Mouse (Mus musculus): Measurements from ENCODE around the gene Gm20388. TPM values are rescaled to one million over a fixed set of nuclear protein-coding genes. Genes with fewer than 3 reads are reported as not detected.
A peak's percentile ranks its signal among the peaks of the same experiment; 100 is the strongest.

Gene Gm20388
- polyA plus RNA-seq, 1 experiment from 2014 or later = 7.4 TPM

- Histone ChIP-seq H3K4me2 (no peak overlapping the region), H3K9ac (no peak overlapping the region), H3K36me3 (peaks cover 42% of the 10 kb centered on the region), H3K4me1 (no peaks in the 10 kb centered on the region), H3K27ac (no peak overlapping the region), H3K27me3 (no peaks in the 10 kb centered on the region), H3K4me3 (replicated peaks) (no peak overlapping the region), H3K9me3 (replicated peaks) (no peaks in the 10 kb centered on the region)
- ATAC-seq (replicated peaks; ENCODE audit: low FRiP score) = no peak
- WGBS = 74% methylated on average over 3 of the region's 3 CpGs
These were observed 3059.5 kb downstream of the Gm20388 start for GRCm38 (mm10) chr8:122969964-122970620.

- H3K4me3 ChIP-seq (replicated peaks) = no peak overlapping the region
- peaks cover 18% of the 10 kb centered on the region for H3K36me3 ChIP-seq
- no peak for ATAC-seq (replicated peaks; ENCODE audit: low FRiP score)
- H3K27ac ChIP-seq = no peak overlapping the region
- H3K4me2 ChIP-seq = no peak overlapping the region
- H3K9me3 ChIP-seq (replicated peaks) = no peaks in the 10 kb centered on the region
- 96% methylated on average over 4 of the region's 4 CpGs for WGBS
- H3K9ac ChIP-seq = no peak overlapping the region
- no peaks in the 10 kb centered on the region for H3K27me3 ChIP-seq
- peaks cover 17% of the 10 kb centered on the region for H3K4me1 ChIP-seq
These were observed 3065.4 kb downstream of the Gm20388 start for GRCm38 (mm10) chr8:122976046-122976445.

- no peaks in the 10 kb centered on the region for H3K27me3 ChIP-seq
- H3K36me3 ChIP-seq = peaks cover 1% of the 10 kb centered on the region; the same call in 1 of the 2 replicates
- H3K9me3 ChIP-seq (replicated peaks) = no peaks in the 10 kb centered on the region
- no peak for ATAC-seq (replicated peaks; ENCODE audit: low FRiP score)
- H3K27ac ChIP-seq = 0 out of 2 replicates have a peak overlapping the region, but pooled peaks have one; percentile 2
- H3K4me3 ChIP-seq (replicated peaks) = no peak overlapping the region
- H3K9ac ChIP-seq = no peak overlapping the region
- H3K4me2 ChIP-seq = no peak overlapping the region
- 82% methylated on average over 3 of the region's 3 CpGs for WGBS
- H3K4me1 ChIP-seq = peaks cover 29% of the 10 kb centered on the region
These were observed 3068.8 kb downstream of the Gm20388 start for GRCm38 (mm10) chr8:122979424-122979823.

- H3K4me1 ChIP-seq = peaks cover 34% of the 10 kb centered on the region
- no peak for ATAC-seq (replicated peaks; ENCODE audit: low FRiP score)
- 60% methylated on average over 10 of the region's 10 CpGs for WGBS
These were observed 3069.3 kb downstream of the Gm20388 start for GRCm38 (mm10) chr8:122979865-122980509.

GRCm38 (mm10) chr8:122981646-122982045 lies 3071.0 kb downstream of the Gm20388 start:
- no peak for ATAC-seq (replicated peaks; ENCODE audit: low FRiP score)
- 75% methylated on average over 5 of the region's 5 CpGs for WGBS

More at GRCm38 (mm10) chr8:122979865-122980509, 3069.3 kb downstream of the Gm20388 start:
- Histone ChIP-seq H3K4me2 (no peak overlapping the region), H3K4me3 (replicated peaks) (no peak overlapping the region), H3K9me3 (replicated peaks) (no peaks in the 10 kb centered on the region), H3K36me3 (no peaks in the 10 kb centered on the region), H3K9ac (no peak overlapping the region), H3K27ac (no peak overlapping the region), H3K27me3 (no peaks in the 10 kb centered on the region)

GRCm38 (mm10) chr8:122983178-122983942 lies 3072.7 kb downstream of the Gm20388 start:
- no peak overlapping the region for H3K27ac ChIP-seq
- no peaks in the 10 kb centered on the region for H3K27me3 ChIP-seq
- WGBS = 76% methylated on average over 19 of the region's 19 CpGs
- no peaks in the 10 kb centered on the region for H3K36me3 ChIP-seq
- H3K4me3 ChIP-seq (replicated peaks) = no peak overlapping the region
- no peak for ATAC-seq (replicated peaks; ENCODE audit: low FRiP score)
- H3K4me2 ChIP-seq = no peak overlapping the region
- no peak overlapping the region for H3K9ac ChIP-seq
- H3K9me3 ChIP-seq (replicated peaks) = no peaks in the 10 kb centered on the region
- peaks cover 53% of the 10 kb centered on the region for H3K4me1 ChIP-seq

More at GRCm38 (mm10) chr8:122981646-122982045, 3071.0 kb downstream of the Gm20388 start:
- Histone ChIP-seq H3K27ac (no peak overlapping the region), H3K4me1 (peaks cover 36% of the 10 kb centered on the region), H3K4me2 (no peak overlapping the region), H3K9me3 (replicated peaks) (no peaks in the 10 kb centered on the region), H3K36me3 (no peaks in the 10 kb centered on the region), H3K4me3 (replicated peaks) (no peak overlapping the region), H3K27me3 (no peaks in the 10 kb centered on the region), H3K9ac (no peak overlapping the region)

- Histone ChIP-seq H3K4me1 (peaks cover 55% of the 10 kb centered on the region), H3K4me3 (replicated peaks) (no peak overlapping the region), H3K36me3 (no peaks in the 10 kb centered on the region), H3K27me3 (no peaks in the 10 kb centered on the region), H3K9ac (no peak overlapping the region), H3K4me2 (no peak overlapping the region), H3K27ac (no peak overlapping the region), H3K9me3 (replicated peaks) (no peaks in the 10 kb centered on the region)
- ATAC-seq (replicated peaks; ENCODE audit: low FRiP score) = no peak
- WGBS = 83% methylated on average over 3 of the region's 3 CpGs
These were observed 3073.5 kb downstream of the Gm20388 start for GRCm38 (mm10) chr8:122984175-122984574.

GRCm38 (mm10) chr8:122986501-122987184 lies 3076.0 kb downstream of the Gm20388 start:
- Histone ChIP-seq H3K36me3 (no peaks in the 10 kb centered on the region), H3K27me3 (no peaks in the 10 kb centered on the region), H3K4me2 (no peak overlapping the region), H3K9me3 (replicated peaks) (no peaks in the 10 kb centered on the region), H3K4me1 (peaks cover 50% of the 10 kb centered on the region), H3K4me3 (replicated peaks) (no peak overlapping the region), H3K9ac (no peak overlapping the region), H3K27ac (no peak overlapping the region)
- no peak for ATAC-seq (replicated peaks; ENCODE audit: low FRiP score)
- 69% methylated on average over 8 of the region's 8 CpGs for WGBS

GRCm38 (mm10) chr8:122987255-122987654 lies 3076.6 kb downstream of the Gm20388 start:
- Histone ChIP-seq H3K9ac (no peak overlapping the region), H3K4me3 (replicated peaks) (no peak overlapping the region), H3K36me3 (no peaks in the 10 kb centered on the region), H3K27me3 (no peaks in the 10 kb centered on the region), H3K4me1 (peaks cover 56% of the 10 kb centered on the region), H3K9me3 (replicated peaks) (no peaks in the 10 kb centered on the region), H3K27ac (no peak overlapping the region), H3K4me2 (no peak overlapping the region)
- no peak for ATAC-seq (replicated peaks; ENCODE audit: low FRiP score)
- 45% methylated on average over 2 of the region's 2 CpGs for WGBS

- no peaks in the 10 kb centered on the region for H3K9me3 ChIP-seq (replicated peaks)
- 77% methylated on average over 3 of the region's 3 CpGs for WGBS
- peaks cover 65% of the 10 kb centered on the region for H3K4me1 ChIP-seq
- no peak overlapping the region for H3K9ac ChIP-seq
- H3K27me3 ChIP-seq = no peaks in the 10 kb centered on the region
- no peaks in the 10 kb centered on the region for H3K36me3 ChIP-seq
- H3K4me3 ChIP-seq (replicated peaks) = no peak overlapping the region
- no peak overlapping the region for H3K4me2 ChIP-seq
- ATAC-seq (replicated peaks; ENCODE audit: low FRiP score) = 0 out of 2 replicates have a peak, but pooled peaks have one; percentile 49
- H3K27ac ChIP-seq = no peak overlapping the region
These were observed 3078.3 kb downstream of the Gm20388 start for GRCm38 (mm10) chr8:122988955-122989354.

GRCm38 (mm10) chr8:122989976-122990375 lies 3079.3 kb downstream of the Gm20388 start:
- H3K4me3 ChIP-seq (replicated peaks) = no peak overlapping the region
- no peak overlapping the region for H3K9ac ChIP-seq
- H3K36me3 ChIP-seq = no peaks in the 10 kb centered on the region
- no peak overlapping the region for H3K27ac ChIP-seq
- H3K4me1 ChIP-seq = peaks cover 61% of the 10 kb centered on the region
- ATAC-seq (replicated peaks; ENCODE audit: low FRiP score) = no peak
- no peaks in the 10 kb centered on the region for H3K27me3 ChIP-seq
- H3K4me2 ChIP-seq = no peak overlapping the region
- WGBS = 82% methylated on average over 2 of the region's 2 CpGs
- no peaks in the 10 kb centered on the region for H3K9me3 ChIP-seq (replicated peaks)
